Mouse (Mus musculus) heart, postnatal 4 days (tissue): ENCODE data around the gene Etfdh. TPM values are rescaled to one million over a fixed set of nuclear protein-coding genes. Genes with fewer than 3 reads are reported as not detected.
A peak's percentile ranks its signal among the peaks of the same experiment; 100 is the strongest.
"Not testable (repeated sequence)": the region's sequence is repeated elsewhere in the genome, so short reads cannot be mapped to it uniquely, and the experiment has no call there.

Experiments
- DNase-seq: peaks from one replicate; pipeline ENCODE4 v3.0.0; 2021
- total RNA-seq, 2 experiments: library from RNA; stranded (reverse); gene quantifications; 2 replicates each; pipeline ENCODE4 v1.2.3; 2021

The Etfdh gene
- total RNA-seq, 2 experiments from 2014 or later: 385 to 407 TPM

GRCm38 (mm10) chr3:79576865-79577264 is 52.4 kb downstream of the Etfdh start:
- no peak for DNase-seq

DNA sequence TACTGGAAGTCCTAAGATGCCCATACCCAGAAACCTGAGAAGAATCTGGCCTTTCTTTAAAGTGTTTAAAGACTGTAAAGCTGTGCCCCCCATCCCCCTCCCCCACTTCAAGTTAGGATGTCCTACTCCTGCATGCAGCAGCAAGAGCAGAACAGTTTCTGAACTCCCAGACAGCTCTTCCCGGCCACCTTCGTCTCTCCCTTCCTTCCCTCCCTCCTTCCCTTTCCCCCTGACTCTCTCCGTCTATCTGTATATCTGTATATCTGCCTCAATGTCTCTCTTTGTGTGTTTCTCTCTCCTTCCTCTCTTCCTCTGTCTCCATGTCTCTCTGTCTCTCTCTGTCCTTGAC is 52.9 kb downstream of the Etfdh start:
- DNase-seq: no peak

- no peak for DNase-seq
Measured at GRCm38 (mm10) chr3:79575576-79576467, 53.5 kb downstream of the Etfdh start.

DNA sequence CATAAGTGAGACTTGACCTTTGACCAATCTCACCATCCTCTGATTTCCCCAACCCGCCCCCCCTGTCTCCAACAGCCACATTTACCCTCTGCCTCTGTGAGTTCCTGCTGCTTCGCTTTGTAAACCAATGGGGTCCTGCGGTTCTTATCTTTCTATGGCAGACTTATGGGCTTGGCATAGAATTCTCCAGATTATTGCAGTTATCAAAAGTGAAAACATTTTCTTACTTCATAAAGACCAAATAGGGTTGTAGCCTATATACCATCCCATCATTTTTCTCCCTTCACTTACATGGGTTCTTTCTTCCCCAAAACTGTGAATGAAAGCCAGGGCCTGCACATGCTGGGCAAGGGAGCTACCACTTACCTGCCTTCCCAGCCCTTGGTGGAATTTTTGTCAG is 55.0 kb downstream of the Etfdh start:
- no peak for DNase-seq

DNA sequence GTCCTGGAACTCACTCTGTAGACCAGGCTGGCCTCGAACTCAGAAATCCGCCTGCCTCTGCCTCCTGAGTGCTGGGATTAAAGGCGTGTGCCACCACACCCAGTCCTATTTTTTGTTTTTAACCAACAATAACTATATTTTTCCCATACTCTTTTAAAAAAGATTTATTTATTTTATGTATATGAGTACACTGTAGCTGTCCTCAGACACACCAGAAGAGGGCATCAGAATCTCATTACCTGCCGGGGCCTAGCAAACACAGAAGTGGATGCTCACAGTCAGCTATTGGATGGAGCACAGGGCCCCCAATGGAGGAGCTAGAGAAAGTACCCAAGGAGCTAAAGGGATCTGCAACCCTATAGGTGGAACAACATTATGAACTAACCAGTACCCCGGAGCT is 55.9 kb downstream of the Etfdh start:
- DNase-seq: not testable (repeated sequence)

- DNase-seq: no peak
Measured at GRCm38 (mm10) chr3:79572399-79572798, 56.9 kb downstream of the Etfdh start.

DNA sequence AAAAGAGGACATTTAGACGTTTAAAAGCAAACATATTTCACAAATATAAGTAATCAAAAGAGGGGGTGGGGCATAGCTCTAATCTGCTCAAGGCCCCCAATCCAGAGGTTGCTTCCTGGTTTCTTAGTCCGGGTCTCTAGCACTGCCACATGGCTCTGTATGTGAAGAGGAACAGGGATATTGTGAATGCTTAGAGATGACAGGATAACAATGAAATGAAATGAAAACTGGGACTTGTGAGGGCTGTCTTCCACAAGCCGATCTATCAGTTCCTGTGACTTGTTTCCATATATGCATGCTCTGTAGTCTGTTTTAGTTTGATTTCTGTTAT is 60.0 kb downstream of the Etfdh start:
- DNase-seq: no peak

DNA sequence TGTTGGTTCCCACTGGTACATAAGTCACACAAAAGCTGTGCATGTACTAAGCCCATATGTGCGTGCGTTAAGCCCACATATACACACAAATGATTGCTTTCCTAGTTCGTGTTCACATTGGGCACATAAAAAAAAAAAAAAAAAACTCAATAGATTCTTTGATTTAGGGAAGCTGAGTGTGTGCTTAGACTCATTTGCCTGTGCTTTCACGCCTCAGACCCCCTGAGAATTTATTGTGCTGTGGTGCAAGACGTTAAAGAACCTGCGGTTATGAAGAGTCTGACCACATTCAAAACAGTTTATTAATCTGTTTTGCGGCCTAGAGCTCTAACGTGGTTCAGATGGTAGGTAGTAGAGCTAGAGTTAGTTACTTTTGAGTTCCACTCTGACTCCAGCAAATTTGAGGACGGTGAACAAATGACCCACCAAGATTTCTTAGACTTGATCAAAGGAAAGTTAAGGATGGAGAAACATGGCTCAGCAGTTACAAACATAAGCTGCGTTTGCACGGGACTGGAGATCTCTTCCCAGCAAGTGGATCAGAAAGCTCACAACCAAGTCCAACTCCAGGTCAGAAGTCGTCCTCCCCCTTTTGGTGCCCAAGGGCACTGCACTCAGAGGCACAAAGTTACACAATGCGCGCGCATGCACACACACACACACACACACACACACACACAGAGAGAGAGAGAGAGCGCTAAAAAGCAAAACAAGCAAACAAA is 60.5 kb downstream of the Etfdh start:
- no peak for DNase-seq

- DNase-seq: peak; percentile 88
Measured at GRCm38 (mm10) chr3:79567703-79568362, 61.5 kb downstream of the Etfdh start, which contains the start of gene Fnip2. Gene Fnip2 (minus strand): TSS chr3:79567796.

DNA sequence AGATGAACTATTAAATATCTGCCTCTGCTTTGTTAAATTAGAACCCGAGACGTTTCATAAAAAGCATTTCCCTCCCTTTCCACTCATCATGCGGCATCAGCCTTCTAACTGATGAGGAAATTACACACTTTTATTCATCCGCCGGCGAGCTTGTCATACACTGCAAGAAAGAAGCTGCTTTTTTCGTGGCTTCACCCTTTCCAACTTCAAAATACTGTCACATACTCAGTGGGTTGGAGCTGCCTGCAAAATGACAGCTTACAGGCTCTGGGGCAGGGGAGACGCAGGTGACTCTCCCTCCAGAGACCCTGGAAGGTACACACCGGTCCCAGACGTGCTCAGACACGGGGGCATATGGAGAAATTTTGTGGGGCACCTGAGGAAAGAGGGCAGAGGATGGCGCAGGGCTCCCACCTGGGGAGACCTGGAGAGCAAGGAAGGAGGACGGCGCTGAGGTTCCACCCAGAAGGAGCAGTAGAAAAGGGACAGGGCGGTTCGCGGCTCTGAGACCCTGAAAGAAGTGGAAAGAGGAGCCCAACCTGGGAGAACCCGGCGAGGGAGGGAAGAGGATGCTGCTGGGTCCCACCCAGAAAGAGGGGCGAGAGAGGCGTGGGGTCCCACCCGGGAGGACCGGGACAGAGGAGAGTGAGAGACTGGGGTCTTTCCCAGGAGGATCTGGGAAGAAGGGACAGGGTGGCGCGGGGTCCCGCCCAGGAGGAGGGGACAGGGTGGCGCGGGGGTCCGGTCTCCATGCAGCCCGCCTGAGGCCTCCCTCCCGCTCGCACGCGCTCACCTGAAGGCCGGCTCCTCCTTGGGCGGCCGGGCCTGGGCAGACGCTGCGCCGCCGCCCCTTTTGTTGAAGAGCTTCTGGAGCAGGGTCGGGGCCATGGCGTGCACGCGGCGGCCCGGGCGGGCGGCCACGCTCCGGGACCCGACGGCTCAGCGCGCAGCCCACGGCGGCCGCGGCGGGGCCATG is 62.3 kb downstream of the Etfdh start:
- DNase-seq: no peak

DNA sequence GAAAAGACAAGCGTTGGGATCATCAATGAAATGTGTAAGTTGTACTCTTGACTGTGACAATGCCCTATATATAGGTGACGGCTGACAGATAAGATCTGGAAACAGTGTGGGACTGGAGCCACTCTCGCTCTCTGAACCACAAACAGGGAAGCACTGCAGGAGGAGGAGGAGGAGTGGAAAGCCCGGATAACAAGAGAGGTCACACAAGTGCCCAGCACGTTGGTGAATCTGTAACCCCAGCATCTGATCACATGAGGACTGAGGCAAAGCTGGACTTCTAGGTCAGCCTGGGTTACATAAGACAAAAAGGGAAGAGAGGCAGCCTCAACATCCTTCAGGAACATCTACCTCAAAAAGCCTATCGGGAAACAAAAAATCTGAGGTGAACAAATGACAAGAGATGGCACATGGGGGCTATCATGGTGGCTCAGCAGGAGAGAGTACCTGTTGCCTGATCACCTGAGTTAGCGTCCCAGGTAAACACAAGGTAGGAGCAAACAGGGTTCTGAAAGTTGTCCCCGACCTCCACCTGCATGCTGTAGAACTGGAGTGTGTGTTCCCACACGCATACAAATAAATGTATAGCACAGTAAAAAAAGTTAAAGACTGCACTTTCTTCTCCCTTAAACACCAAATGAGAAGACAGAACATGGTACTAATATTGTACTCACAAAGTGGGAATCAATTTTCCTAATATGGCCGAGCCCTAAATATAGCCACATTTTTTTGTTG is 64.3 kb downstream of the Etfdh start:
- no peak for DNase-seq

GRCm38 (mm10) chr3:79563511-79563910 is 65.8 kb downstream of the Etfdh start:
- no peak for DNase-seq

- no peak for DNase-seq
Measured at GRCm38 (mm10) chr3:79561784-79562715, 67.2 kb downstream of the Etfdh start.

DNA sequence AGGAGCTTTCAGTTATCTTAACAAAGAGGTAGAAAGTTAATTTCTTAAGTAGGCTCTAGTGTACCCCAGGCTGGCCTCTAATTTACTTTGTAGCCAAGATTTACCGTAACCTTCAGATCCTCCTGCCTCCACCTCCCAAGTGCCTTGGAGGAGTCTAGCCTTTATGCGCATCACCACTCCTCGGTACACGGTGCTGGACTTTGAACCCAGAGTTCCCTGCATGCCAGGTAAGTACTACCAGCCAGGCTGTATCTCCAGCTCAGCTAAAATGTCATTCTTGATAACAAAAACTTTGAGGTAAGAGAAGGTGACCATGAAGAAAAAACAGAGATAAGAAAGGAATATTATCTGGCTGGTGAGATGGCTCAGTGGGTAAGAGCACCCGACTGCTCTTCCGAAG is 68.7 kb downstream of the Etfdh start:
- no peak for DNase-seq

- DNase-seq: no peak
Measured at GRCm38 (mm10) chr3:79559773-79560045, 69.6 kb downstream of the Etfdh start.

- DNase-seq: peak; percentile 36
Measured at GRCm38 (mm10) chr3:79559021-79559772, 70.1 kb downstream of the Etfdh start.

GRCm38 (mm10) chr3:79555061-79555460 is 74.2 kb downstream of the Etfdh start:
- no peak for DNase-seq
